Mouse (Mus musculus): ENCODE data around the gene Mpzl3. TPM values are rescaled to one million over a fixed set of nuclear protein-coding genes. Genes with fewer than 3 reads are reported as not detected.
A peak's percentile ranks its signal among the peaks of the same experiment; 100 is the strongest.

Mpzl3 gene
- 2.1 and 2.2 TPM in 2 replicates for polyA plus RNA-seq (2016; fragmentation: Nextera tagmentation; extraction: Ambion mirVana)

DNA sequence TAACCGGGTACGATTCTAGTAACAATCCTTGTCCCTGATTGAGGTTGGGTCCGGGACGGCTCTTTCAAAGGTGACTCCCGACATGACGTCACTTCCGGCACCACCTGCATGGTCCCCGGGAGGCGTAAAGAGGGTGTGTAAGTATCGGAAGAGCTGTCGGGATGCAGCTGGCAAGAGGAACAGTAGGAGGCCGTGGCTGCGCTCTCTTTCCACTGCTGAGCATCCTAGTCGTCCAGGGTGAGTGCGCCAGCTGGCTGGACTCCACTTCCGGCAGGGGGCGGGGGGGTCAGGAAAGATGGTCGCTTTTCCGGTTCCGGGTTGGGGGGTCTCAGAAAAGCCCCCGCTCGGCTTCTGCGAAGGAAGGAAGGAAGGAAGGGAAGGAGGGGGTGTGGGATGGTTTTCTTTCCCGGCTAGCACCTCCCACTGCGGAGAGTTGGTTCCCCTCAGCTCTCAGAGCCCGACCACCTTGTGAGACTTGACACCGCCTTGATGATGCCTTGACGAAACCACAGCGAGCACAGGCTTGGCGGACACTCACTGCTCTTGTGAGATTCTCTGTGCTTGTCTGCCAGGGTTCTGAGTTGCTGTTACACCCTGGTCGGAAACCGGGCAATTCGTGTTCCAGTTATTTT lies at the start of gene Mpzl3:
TSS of gene Mpzl3 (plus strand) at position 105 of the 632 bp plus-strand sequence.
- H3K27me3 ChIP-seq (replicated peaks) = peaks cover 59% of the 10 kb centered on the region
- peak within 1 kb of the TSS; percentile 85 for H3K27ac ChIP-seq (ENCODE audit: poor library complexity, severe bottlenecking)
- H3K36me3 ChIP-seq = no peaks in the 10 kb centered on the region
- H3K9me3 ChIP-seq (replicated peaks) = no peaks in the 10 kb centered on the region
- no peaks in the 10 kb centered on the region for H3K4me1 ChIP-seq (replicated peaks)
- H3K9ac ChIP-seq = peak within 1 kb of the TSS; percentile 43; the same call in 1 of the 2 replicates
- under 1% methylated on average over 33 of the region's 33 CpGs for WGBS
- H3K4me2 ChIP-seq = peak within 1 kb of the TSS; percentile 80
- H3K4me3 ChIP-seq = peak within 1 kb of the TSS; percentile 74
- ATAC-seq (ENCODE audit: insufficient number of reproducible peaks, low FRiP score) = peak; percentile 80

DNA sequence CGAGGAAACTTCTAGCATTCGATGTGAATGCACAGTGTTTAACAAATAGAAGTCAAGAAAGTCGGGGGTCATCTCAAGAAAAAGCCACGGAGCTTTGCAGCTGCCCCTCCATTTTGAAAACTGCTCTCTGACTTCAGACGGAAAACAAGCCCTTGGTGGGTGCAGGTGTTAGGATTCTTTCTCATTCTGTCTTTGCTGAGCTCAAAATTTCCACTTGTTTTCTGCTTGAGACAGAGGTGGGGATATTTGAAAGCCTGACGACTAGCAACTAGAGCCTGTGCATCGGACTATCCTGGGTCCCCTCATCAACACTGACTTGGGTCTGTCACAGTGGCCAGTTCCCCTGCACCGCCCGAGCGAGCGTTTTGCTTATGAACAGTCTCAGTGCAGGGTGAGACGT lies 47.6 kb upstream of the Mpzl3 start:
- WGBS = 70% methylated on average over 12 of the region's 12 CpGs
- H3K36me3 ChIP-seq = no peaks in the 10 kb centered on the region
- H3K4me2 ChIP-seq = no peak overlapping the region

DNA sequence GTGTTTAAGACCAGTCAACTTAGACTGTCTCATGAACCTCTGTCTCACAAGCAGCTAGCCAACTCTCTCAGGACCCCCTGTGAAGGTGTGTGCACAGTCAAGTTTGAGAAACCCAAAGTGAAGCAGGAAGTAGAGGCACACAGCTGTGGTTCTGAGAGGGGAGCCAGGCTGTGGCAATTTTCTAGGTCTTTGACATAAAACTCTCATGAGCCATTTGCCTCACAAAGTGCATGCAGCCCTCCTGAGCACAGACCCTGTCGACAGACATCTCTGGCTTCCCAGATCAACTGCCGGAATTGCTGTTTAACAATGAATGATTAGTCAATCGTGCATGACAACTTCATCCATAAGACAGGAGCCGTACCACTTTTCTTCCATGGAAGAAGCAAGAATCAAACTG lies 46.6 kb upstream of the Mpzl3 start:
- no peaks in the 10 kb centered on the region for H3K9me3 ChIP-seq (replicated peaks)
- no peak overlapping the region for H3K27ac ChIP-seq (ENCODE audit: poor library complexity, severe bottlenecking)
- H3K9ac ChIP-seq = no peak overlapping the region
- ATAC-seq (ENCODE audit: insufficient number of reproducible peaks, low FRiP score) = no peak
- no peaks in the 10 kb centered on the region for H3K4me1 ChIP-seq (replicated peaks)
- H3K4me2 ChIP-seq = no peak overlapping the region
- H3K27me3 ChIP-seq (replicated peaks) = peaks cover 38% of the 10 kb centered on the region
- WGBS = 80% methylated on average over 4 of the region's 4 CpGs
- no peaks in the 10 kb centered on the region for H3K36me3 ChIP-seq
- H3K4me3 ChIP-seq = no peak overlapping the region

More for the DNA sequence above, 47.6 kb upstream of the Mpzl3 start:
- Histone ChIP-seq H3K4me3 (no peak overlapping the region), H3K27ac (ENCODE audit: poor library complexity, severe bottlenecking) (no peak overlapping the region), H3K27me3 (replicated peaks) (peaks cover 33% of the 10 kb centered on the region; the same call in 1 of the 2 replicates), H3K4me1 (replicated peaks) (no peaks in the 10 kb centered on the region), H3K9ac (no peak overlapping the region), H3K9me3 (replicated peaks) (no peaks in the 10 kb centered on the region)
- no peak for ATAC-seq (ENCODE audit: insufficient number of reproducible peaks, low FRiP score)

DNA sequence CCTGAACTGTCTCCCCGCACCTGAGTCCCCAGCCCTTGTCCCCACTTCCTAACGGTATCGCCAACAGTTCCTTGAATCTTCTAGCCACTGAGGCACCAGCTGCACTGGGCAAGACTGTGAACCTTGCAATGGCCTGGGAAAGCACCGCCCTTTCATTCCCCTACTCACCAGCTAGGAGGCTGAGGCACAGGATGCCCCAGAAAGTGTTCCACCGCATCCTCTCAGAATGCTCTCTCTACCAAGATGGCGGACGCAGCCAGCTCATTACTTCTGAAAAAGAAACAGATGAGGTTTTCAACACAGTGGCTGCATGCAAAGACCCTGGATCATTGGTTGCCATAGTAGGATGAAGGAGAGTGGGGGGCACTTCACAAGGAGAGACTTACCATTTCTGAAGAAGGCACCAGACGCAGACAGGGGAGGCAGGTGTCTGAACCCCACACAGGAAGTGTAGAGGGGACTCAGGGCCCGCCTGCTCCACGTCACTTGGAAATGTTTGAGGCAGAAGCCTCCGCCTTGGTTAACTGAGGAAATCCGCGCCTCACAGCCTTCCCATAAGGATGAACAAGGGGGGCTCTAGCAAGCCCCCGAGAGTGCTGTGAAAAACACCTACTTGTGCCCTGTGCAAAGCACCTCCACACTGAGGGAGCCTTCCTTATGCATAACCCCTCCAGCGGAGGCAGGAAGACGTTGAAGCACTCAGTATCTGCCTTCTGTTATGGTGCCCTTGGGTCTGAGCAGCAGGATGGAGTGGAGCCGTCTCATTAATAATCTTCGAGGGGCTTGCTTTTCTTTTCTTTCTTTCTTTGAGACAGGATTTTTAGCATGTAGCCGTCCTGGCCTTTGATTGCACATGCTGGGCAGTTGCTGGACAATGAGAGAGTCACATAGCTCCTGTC lies 45.6 kb upstream of the Mpzl3 start, which contains the start of gene Cd3e:
TSS of gene Cd3e (minus strand) at position 448 of the 899 bp plus-strand sequence.
- Histone ChIP-seq H3K9ac (no peak within 1 kb of the TSS), H3K27ac (ENCODE audit: poor library complexity, severe bottlenecking) (no peak within 1 kb of the TSS), H3K36me3 (no peaks in the 10 kb centered on the region), H3K9me3 (replicated peaks) (peaks cover under 1% of the 10 kb centered on the region; the same call in 1 of the 2 replicates), H3K4me1 (replicated peaks) (no peaks in the 10 kb centered on the region), H3K27me3 (replicated peaks) (peaks cover 37% of the 10 kb centered on the region), H3K4me2 (no peak within 1 kb of the TSS), H3K4me3 (no peak within 1 kb of the TSS)
- no peak for ATAC-seq (ENCODE audit: insufficient number of reproducible peaks, low FRiP score)
- 78% methylated on average over 19 of the region's 19 CpGs for WGBS

DNA sequence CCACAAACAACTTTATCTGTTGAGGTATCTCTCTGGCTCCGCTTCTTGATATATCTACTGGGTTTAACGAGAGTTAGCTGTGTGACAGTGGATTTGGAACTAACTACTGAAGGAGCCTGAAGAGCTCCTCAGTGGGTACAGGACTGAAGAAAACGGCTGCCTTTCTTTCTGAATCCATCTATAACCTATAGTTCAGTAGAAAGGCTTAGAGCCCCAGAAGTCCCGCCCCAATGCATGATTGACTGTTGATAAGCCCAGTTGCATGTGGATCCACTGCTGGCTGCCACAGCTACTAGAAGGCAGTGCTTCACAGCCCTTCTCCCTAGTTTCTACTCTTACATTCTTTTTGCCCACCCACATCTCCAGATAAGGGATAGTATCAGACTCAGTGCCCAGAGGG lies 44.5 kb upstream of the Mpzl3 start:
- H3K27me3 ChIP-seq (replicated peaks) = peaks cover 35% of the 10 kb centered on the region
- WGBS = 61% methylated on average over 4 of the region's 4 CpGs
- ATAC-seq (ENCODE audit: insufficient number of reproducible peaks, low FRiP score) = no peak
- H3K9me3 ChIP-seq (replicated peaks) = peaks cover 4% of the 10 kb centered on the region; the same call in 1 of the 2 replicates
- H3K4me2 ChIP-seq = no peak overlapping the region
- H3K36me3 ChIP-seq = no peaks in the 10 kb centered on the region
- H3K4me1 ChIP-seq (replicated peaks) = no peaks in the 10 kb centered on the region
- no peak overlapping the region for H3K9ac ChIP-seq
- H3K4me3 ChIP-seq = no peak overlapping the region
- no peak overlapping the region for H3K27ac ChIP-seq (ENCODE audit: poor library complexity, severe bottlenecking)

DNA sequence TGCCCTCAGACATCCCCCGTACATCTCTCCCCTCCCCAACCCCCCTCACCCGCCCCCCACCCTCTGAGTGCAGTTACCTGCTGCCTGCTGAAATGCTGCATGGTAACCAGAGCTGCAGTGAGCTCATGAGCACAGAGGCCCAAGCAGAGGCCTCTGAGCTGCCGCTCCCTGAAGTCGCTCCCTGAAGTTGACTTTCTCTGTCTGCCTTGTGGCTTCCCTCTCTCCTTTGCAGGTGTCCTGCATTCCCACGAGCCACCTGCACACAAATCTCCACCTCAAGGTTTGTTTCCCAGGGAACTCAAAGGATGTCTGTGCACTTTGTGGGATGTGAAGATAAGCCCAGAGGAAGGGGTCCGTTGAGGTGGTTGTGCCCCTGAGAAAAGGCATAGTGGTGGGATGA lies 43.7 kb upstream of the Mpzl3 start:
- Histone ChIP-seq H3K4me1 (replicated peaks) (no peaks in the 10 kb centered on the region), H3K9me3 (replicated peaks) (peaks cover 4% of the 10 kb centered on the region; the same call in 1 of the 2 replicates), H3K4me3 (no peak overlapping the region), H3K27me3 (replicated peaks) (peaks cover 35% of the 10 kb centered on the region), H3K4me2 (no peak overlapping the region), H3K9ac (no peak overlapping the region), H3K27ac (ENCODE audit: poor library complexity, severe bottlenecking) (no peak overlapping the region), H3K36me3 (no peaks in the 10 kb centered on the region)
- WGBS = 44% methylated on average over 6 of the region's 6 CpGs
- ATAC-seq (ENCODE audit: insufficient number of reproducible peaks, low FRiP score) = no peak

DNA sequence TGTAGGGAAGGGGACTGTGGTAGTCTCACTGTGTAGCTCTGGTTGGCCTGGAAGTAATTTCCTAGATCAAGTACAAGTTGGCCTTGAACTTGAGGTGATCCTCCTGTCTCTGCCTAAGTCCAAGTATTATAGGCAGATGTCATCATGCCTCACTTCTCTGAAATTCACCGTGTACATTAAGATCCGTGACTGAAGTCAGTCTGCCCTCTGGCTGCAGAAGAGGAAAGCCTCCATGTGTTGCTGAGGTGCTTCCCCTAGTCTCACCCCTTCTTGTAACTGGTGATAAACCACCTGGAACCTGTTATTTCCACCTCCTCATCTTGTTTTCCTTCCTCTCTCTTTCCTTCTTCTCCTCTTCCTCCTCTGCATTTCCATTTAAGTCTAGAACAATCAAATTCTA lies 40.1 kb upstream of the Mpzl3 start:
- Histone ChIP-seq H3K4me3 (no peak overlapping the region), H3K4me1 (replicated peaks) (no peaks in the 10 kb centered on the region), H3K27me3 (replicated peaks) (peaks cover 23% of the 10 kb centered on the region), H3K27ac (ENCODE audit: poor library complexity, severe bottlenecking) (no peak overlapping the region), H3K9me3 (replicated peaks) (peaks cover 4% of the 10 kb centered on the region; the same call in 1 of the 2 replicates), H3K36me3 (no peaks in the 10 kb centered on the region), H3K4me2 (no peak overlapping the region), H3K9ac (no peak overlapping the region)
- WGBS = 35% methylated on average over 2 of the region's 2 CpGs
- no peak for ATAC-seq (ENCODE audit: insufficient number of reproducible peaks, low FRiP score)

DNA sequence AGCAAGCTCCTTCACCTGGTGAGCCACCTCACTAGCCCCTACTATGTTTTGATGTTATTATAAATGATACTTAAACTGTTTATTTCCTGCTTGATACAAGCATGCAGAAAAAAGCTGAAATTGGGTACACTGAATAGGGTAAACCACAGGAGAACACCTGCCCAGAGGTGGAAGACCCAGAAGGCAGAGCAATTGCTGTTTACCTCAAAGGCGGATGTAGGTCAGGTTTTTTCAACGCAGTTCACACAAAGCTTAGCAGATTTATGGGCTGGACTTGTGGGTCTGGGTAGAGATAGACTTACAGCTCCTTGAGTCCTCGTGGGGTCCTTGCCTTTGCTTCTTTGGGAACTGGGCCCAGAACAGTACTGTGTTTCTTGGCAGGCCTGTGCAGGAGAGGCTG lies 39.1 kb upstream of the Mpzl3 start:
- peaks cover 28% of the 10 kb centered on the region for H3K27me3 ChIP-seq (replicated peaks)
- no peak overlapping the region for H3K4me2 ChIP-seq
- peaks cover 4% of the 10 kb centered on the region; the same call in 1 of the 2 replicates for H3K9me3 ChIP-seq (replicated peaks)
- no peaks in the 10 kb centered on the region for H3K4me1 ChIP-seq (replicated peaks)
- no peak overlapping the region for H3K4me3 ChIP-seq
- ATAC-seq (ENCODE audit: insufficient number of reproducible peaks, low FRiP score) = no peak
- 71% methylated on average over 3 of the region's 3 CpGs for WGBS
- no peak overlapping the region for H3K27ac ChIP-seq (ENCODE audit: poor library complexity, severe bottlenecking)
- no peaks in the 10 kb centered on the region for H3K36me3 ChIP-seq
- no peak overlapping the region for H3K9ac ChIP-seq

DNA sequence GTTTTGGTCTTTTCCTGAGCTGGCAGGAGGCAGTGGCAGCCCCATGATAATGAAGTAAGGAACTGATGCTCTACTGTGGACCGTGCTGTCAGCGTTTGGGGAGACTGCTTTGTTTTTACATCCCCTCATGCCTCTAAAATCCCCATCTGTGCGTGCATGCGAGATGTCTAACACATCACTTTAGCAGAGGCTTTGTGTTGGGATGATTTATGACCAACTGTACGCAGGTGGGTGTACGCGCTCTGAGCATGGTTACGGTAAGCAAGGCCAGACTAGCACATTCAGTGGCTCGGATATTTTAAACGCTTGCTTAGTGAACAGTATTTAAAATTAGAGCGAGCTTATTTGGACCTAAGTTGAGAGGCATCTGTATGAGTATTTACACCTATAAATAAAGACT lies 37.0 kb upstream of the Mpzl3 start:
- ATAC-seq (ENCODE audit: insufficient number of reproducible peaks, low FRiP score) = no peak
- Histone ChIP-seq H3K4me3 (no peak overlapping the region), H3K27me3 (replicated peaks) (peaks cover 11% of the 10 kb centered on the region; the same call in 1 of the 2 replicates), H3K4me1 (replicated peaks) (no peaks in the 10 kb centered on the region), H3K4me2 (no peak overlapping the region), H3K9ac (no peak overlapping the region), H3K9me3 (replicated peaks) (peaks cover 4% of the 10 kb centered on the region; the same call in 1 of the 2 replicates), H3K36me3 (no peaks in the 10 kb centered on the region), H3K27ac (ENCODE audit: poor library complexity, severe bottlenecking) (no peak overlapping the region)
- 85% methylated on average over 11 of the region's 11 CpGs for WGBS

DNA sequence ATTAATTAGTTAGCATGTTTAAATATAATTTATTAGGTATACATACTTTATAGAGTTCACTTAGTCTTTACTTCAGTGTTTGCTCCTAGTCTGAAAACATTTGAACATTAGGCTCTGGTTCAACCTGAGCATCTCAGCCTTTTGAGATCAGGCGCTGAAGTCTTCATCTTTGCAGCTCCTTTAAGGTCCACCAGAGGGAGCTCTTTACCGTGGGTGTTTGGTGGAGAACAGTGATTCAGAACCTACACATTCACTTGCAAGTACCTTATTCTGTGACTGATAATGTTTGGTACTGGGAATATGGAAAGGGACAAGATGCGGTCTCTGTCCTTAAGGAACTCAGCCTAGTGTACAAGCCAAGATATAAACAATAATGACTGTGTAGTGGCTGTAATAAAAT lies 32.2 kb upstream of the Mpzl3 start:
- Histone ChIP-seq H3K9me3 (replicated peaks) (no peaks in the 10 kb centered on the region), H3K27ac (ENCODE audit: poor library complexity, severe bottlenecking) (no peak overlapping the region), H3K4me1 (replicated peaks) (no peaks in the 10 kb centered on the region), H3K27me3 (replicated peaks) (peaks cover 29% of the 10 kb centered on the region), H3K4me2 (no peak overlapping the region), H3K9ac (no peak overlapping the region), H3K4me3 (no peak overlapping the region), H3K36me3 (no peaks in the 10 kb centered on the region)
- no peak for ATAC-seq (ENCODE audit: insufficient number of reproducible peaks, low FRiP score)
- WGBS = 10% methylated on average over 3 of the region's 3 CpGs

DNA sequence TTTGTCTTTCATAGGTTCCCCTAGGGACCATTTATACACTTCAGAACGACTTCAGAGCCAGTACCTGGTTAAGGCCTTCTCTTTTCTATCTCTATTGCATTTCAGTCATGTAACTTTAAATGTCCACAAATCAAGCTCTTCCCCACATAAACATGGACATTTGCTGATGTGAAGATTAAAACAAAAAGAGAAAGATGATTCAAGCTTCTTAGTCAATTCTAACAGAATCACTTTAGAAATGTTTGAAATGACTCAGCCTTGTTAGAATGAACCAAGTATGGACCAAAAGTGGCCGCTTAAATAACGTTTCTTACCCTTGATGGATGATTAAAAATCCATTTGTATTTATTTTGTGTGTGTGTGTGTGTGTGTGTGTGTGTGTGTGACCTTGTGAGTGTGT lies 31.3 kb upstream of the Mpzl3 start:
- no peaks in the 10 kb centered on the region for H3K4me1 ChIP-seq (replicated peaks)
- H3K27ac ChIP-seq (ENCODE audit: poor library complexity, severe bottlenecking) = no peak overlapping the region
- no peak overlapping the region for H3K4me3 ChIP-seq
- H3K4me2 ChIP-seq = no peak overlapping the region
- H3K9me3 ChIP-seq (replicated peaks) = no peaks in the 10 kb centered on the region
- H3K27me3 ChIP-seq (replicated peaks) = peaks cover 36% of the 10 kb centered on the region
- no peaks in the 10 kb centered on the region for H3K36me3 ChIP-seq
- 50% methylated on average over 3 of the region's 3 CpGs for WGBS
- no peak overlapping the region for H3K9ac ChIP-seq
- ATAC-seq (ENCODE audit: insufficient number of reproducible peaks, low FRiP score) = no peak

All from heart, embryonic 12.5 days (tissue).